Mouse (Mus musculus): ENCODE data around the gene Serpina3g. TPM values are rescaled to one million over a fixed set of nuclear protein-coding genes. Genes with fewer than 3 reads are reported as not detected.
"Not testable (repeated sequence)": the region's sequence is repeated elsewhere in the genome, so short reads cannot be mapped to it uniquely, and the experiment has no call there.

The Serpina3g gene
- total and polyA plus RNA-seq, 2 experiments from 2014 or later = 0.77 to 1.4 TPM

GRCm38 (mm10) chr12:104214445-104214753 lies 21.6 kb upstream of the Serpina3g start, which contains the start of gene Serpina3f:
TSS of gene Serpina3f (plus strand) at chr12:104214544.
- DNase-seq (ENCODE audit: low spot score) = no peak
- H3K9ac ChIP-seq (replicated peaks; ENCODE audit: low read length, poor library complexity, severe bottlenecking) = no peak within 1 kb of the TSS
- H3K9me3 ChIP-seq (ENCODE audit: low read length) = no peaks in the 10 kb centered on the region
- H3K4me3 ChIP-seq (ENCODE audit: low read depth, low read length) = no peak within 1 kb of the TSS
- no peaks in the 10 kb centered on the region for H3K27me3 ChIP-seq (ENCODE audit: insufficient read depth, low read length)
- no peak within 1 kb of the TSS for H3K4me2 ChIP-seq (ENCODE audit: low read depth, low read length, poor library complexity, severe bottlenecking)
- TF ChIP-seq CTCF (IDR thresholded peaks at IDR 0.05) = no peak
- WGBS = 48% methylated on average over 1 of the region's 1 CpGs
- no peak within 1 kb of the TSS for H3K27ac ChIP-seq (ENCODE audit: low read depth, low read length)
- H3K4me1 ChIP-seq (ENCODE audit: insufficient read depth, low read length) = no peaks in the 10 kb centered on the region
- no peaks in the 10 kb centered on the region for H3K36me3 ChIP-seq (ENCODE audit: insufficient read depth, low read length)
- ATAC-seq (ENCODE audit: low FRiP score) = no peak

- Histone ChIP-seq H3K4me1 (ENCODE audit: insufficient read depth, low read length) (no peaks in the 10 kb centered on the region), H3K27me3 (ENCODE audit: insufficient read depth, low read length) (no peaks in the 10 kb centered on the region), H3K4me3 (ENCODE audit: low read depth, low read length) (no peak overlapping the region), H3K36me3 (ENCODE audit: insufficient read depth, low read length) (no peaks in the 10 kb centered on the region), H3K9ac (replicated peaks; ENCODE audit: low read length, poor library complexity, severe bottlenecking) (no peak overlapping the region), H3K9me3 (ENCODE audit: low read length) (no peaks in the 10 kb centered on the region), H3K4me2 (ENCODE audit: low read depth, low read length, poor library complexity, severe bottlenecking) (no peak overlapping the region), H3K27ac (ENCODE audit: low read depth, low read length) (no peak overlapping the region)
- no peak for ATAC-seq (ENCODE audit: low FRiP score)
- no peak for DNase-seq (ENCODE audit: low spot score)
- WGBS = 77% methylated on average over 1 of the region's 1 CpGs
- TF ChIP-seq CTCF (IDR thresholded peaks at IDR 0.05) = no peak
These were observed 20.8 kb upstream of the Serpina3g start for GRCm38 (mm10) chr12:104215249-104215648.

GRCm38 (mm10) chr12:104221616-104222015 lies 14.4 kb upstream of the Serpina3g start:
- Histone ChIP-seq H3K27me3 (ENCODE audit: insufficient read depth, low read length) (no peaks in the 10 kb centered on the region), H3K4me3 (ENCODE audit: low read depth, low read length) (no peak overlapping the region), H3K4me1 (ENCODE audit: insufficient read depth, low read length) (no peaks in the 10 kb centered on the region), H3K9me3 (ENCODE audit: low read length) (no peaks in the 10 kb centered on the region), H3K4me2 (ENCODE audit: low read depth, low read length, poor library complexity, severe bottlenecking) (no peak overlapping the region), H3K27ac (ENCODE audit: low read depth, low read length) (no peak overlapping the region), H3K36me3 (ENCODE audit: insufficient read depth, low read length) (no peaks in the 10 kb centered on the region), H3K9ac (replicated peaks; ENCODE audit: low read length, poor library complexity, severe bottlenecking) (no peak overlapping the region)
- TF ChIP-seq CTCF (IDR thresholded peaks at IDR 0.05) = no peak
- DNase-seq (ENCODE audit: low spot score) (no peak), ATAC-seq (ENCODE audit: low FRiP score) (no peak)
- WGBS = 85% methylated on average over 1 of the region's 1 CpGs

GRCm38 (mm10) chr12:104223690-104224089 lies 12.4 kb upstream of the Serpina3g start:
- Histone ChIP-seq H3K36me3 (ENCODE audit: insufficient read depth, low read length) (no peaks in the 10 kb centered on the region), H3K9me3 (ENCODE audit: low read length) (no peaks in the 10 kb centered on the region), H3K4me2 (ENCODE audit: low read depth, low read length, poor library complexity, severe bottlenecking) (no peak overlapping the region), H3K4me3 (ENCODE audit: low read depth, low read length) (no peak overlapping the region), H3K27me3 (ENCODE audit: insufficient read depth, low read length) (no peaks in the 10 kb centered on the region), H3K9ac (replicated peaks; ENCODE audit: low read length, poor library complexity, severe bottlenecking) (no peak overlapping the region), H3K27ac (ENCODE audit: low read depth, low read length) (no peak overlapping the region), H3K4me1 (ENCODE audit: insufficient read depth, low read length) (no peaks in the 10 kb centered on the region)
- WGBS = 77% methylated on average over 1 of the region's 1 CpGs
- DNase-seq (ENCODE audit: low spot score) = no peak
- no peak for TF ChIP-seq CTCF (IDR thresholded peaks at IDR 0.05)
- no peak for ATAC-seq (ENCODE audit: low FRiP score)

GRCm38 (mm10) chr12:104224598-104225300 lies 11.3 kb upstream of the Serpina3g start:
- no peaks in the 10 kb centered on the region for H3K36me3 ChIP-seq (ENCODE audit: insufficient read depth, low read length)
- no peak for ATAC-seq (ENCODE audit: low FRiP score)
- no peaks in the 10 kb centered on the region for H3K9me3 ChIP-seq (ENCODE audit: low read length)
- no peak overlapping the region for H3K4me2 ChIP-seq (ENCODE audit: low read depth, low read length, poor library complexity, severe bottlenecking)
- no peak overlapping the region for H3K4me3 ChIP-seq (ENCODE audit: low read depth, low read length)
- TF ChIP-seq CTCF (IDR thresholded peaks at IDR 0.05) = no peak
- DNase-seq (ENCODE audit: low spot score) = no peak
- no peaks in the 10 kb centered on the region for H3K4me1 ChIP-seq (ENCODE audit: insufficient read depth, low read length)
- no peak overlapping the region for H3K27ac ChIP-seq (ENCODE audit: low read depth, low read length)
- H3K9ac ChIP-seq (replicated peaks; ENCODE audit: low read length, poor library complexity, severe bottlenecking) = no peak overlapping the region
- 70% methylated on average over 7 of the region's 7 CpGs for WGBS
- no peaks in the 10 kb centered on the region for H3K27me3 ChIP-seq (ENCODE audit: insufficient read depth, low read length)

GRCm38 (mm10) chr12:104230762-104231161 lies 5.3 kb upstream of the Serpina3g start:
- TF ChIP-seq CTCF (IDR thresholded peaks at IDR 0.05) = no peak
- H3K36me3 ChIP-seq (ENCODE audit: insufficient read depth, low read length) = no peaks in the 10 kb centered on the region
- ATAC-seq (ENCODE audit: low FRiP score) (no peak), DNase-seq (ENCODE audit: low spot score) (no peak)
- no peaks in the 10 kb centered on the region for H3K9me3 ChIP-seq (ENCODE audit: low read length)
- H3K4me1 ChIP-seq (ENCODE audit: insufficient read depth, low read length) = no peaks in the 10 kb centered on the region
- no peak overlapping the region for H3K9ac ChIP-seq (replicated peaks; ENCODE audit: low read length, poor library complexity, severe bottlenecking)
- no peak overlapping the region for H3K4me3 ChIP-seq (ENCODE audit: low read depth, low read length)
- no peaks in the 10 kb centered on the region for H3K27me3 ChIP-seq (ENCODE audit: insufficient read depth, low read length)
- WGBS = 76% methylated on average over 2 of the region's 2 CpGs
- no peak overlapping the region for H3K27ac ChIP-seq (ENCODE audit: low read depth, low read length)
- H3K4me2 ChIP-seq (ENCODE audit: low read depth, low read length, poor library complexity, severe bottlenecking) = no peak overlapping the region

- not testable (repeated sequence) for H3K9me3 ChIP-seq (ENCODE audit: low read length); H3K4me3 ChIP-seq (ENCODE audit: low read depth, low read length); H3K27ac ChIP-seq (ENCODE audit: low read depth, low read length); H3K4me1 ChIP-seq (ENCODE audit: insufficient read depth, low read length); H3K36me3 ChIP-seq (ENCODE audit: insufficient read depth, low read length); H3K4me2 ChIP-seq (ENCODE audit: low read depth, low read length, poor library complexity, severe bottlenecking); H3K27me3 ChIP-seq (ENCODE audit: insufficient read depth, low read length); ATAC-seq (ENCODE audit: low FRiP score); DNase-seq (ENCODE audit: low spot score); H3K9ac ChIP-seq (replicated peaks; ENCODE audit: low read length, poor library complexity, severe bottlenecking)
- 96% methylated on average over 1 of the region's 1 CpGs for whole genome bisulfite sequencing
These were observed 2.0 kb downstream of the Serpina3g start for GRCm38 (mm10) chr12:104238048-104238447.

Measured in midbrain, postnatal 0 days (tissue).